Mouse (Mus musculus) embryonic facial prominence, embryonic 15.5 days (tissue): ENCODE measurements around the gene Mrgprb4. TPM values are rescaled to one million over a fixed set of nuclear protein-coding genes. Genes with fewer than 3 reads are reported as not detected.

Experiments used
- ATAC-seq: fragments of 200-750 bp; cut with Nextera tagmentation; 2 replicates; pipeline ENCODE4 v1.8.0; 2017; ENCODE audit warnings: low read depth, moderate TSS enrichment; ENCODE audit not compliant: insufficient number of reproducible peaks, low FRiP score, low TSS enrichment
- H3K27ac ChIP-seq: fragments of 300-500 bp; sonication (generic); replicated peaks from 2 replicates; pipeline ENCODE4 v1.5.1; 2015; ENCODE audit warnings: mild to moderate bottlenecking, inconsistent platforms
- H3K27me3 ChIP-seq: fragments of 300-500 bp; sonication (generic); 2 replicates; pipeline ENCODE4 v1.6.1; 2015; ENCODE audit warnings: inconsistent platforms
- H3K36me3 ChIP-seq: fragments of 300-500 bp; sonication (generic); 2 replicates; pipeline ENCODE4 v1.6.1; 2015; ENCODE audit warnings: mild to moderate bottlenecking, inconsistent platforms
- H3K4me1 ChIP-seq: fragments of 300-500 bp; sonication (generic); 2 replicates; pipeline ENCODE4 v1.6.1; 2015; ENCODE audit warnings: inconsistent platforms
- H3K4me2 ChIP-seq: fragments of 300-500 bp; sonication (generic); replicated peaks from 2 replicates; pipeline ENCODE4 v1.6.1; 2015; ENCODE audit warnings: mild to moderate bottlenecking, inconsistent platforms
- H3K4me3 ChIP-seq: fragments of 300-500 bp; sonication (generic); replicated peaks from 2 replicates; pipeline ENCODE4 v1.5.1; 2015; ENCODE audit warnings: mild to moderate bottlenecking, inconsistent platforms
- H3K9ac ChIP-seq: fragments of 300-500 bp; sonication (generic); 2 replicates; pipeline ENCODE4 v1.6.1; 2015; ENCODE audit warnings: inconsistent platforms
- H3K9me3 ChIP-seq: fragments of 300-500 bp; sonication (generic); replicated peaks from 2 replicates; pipeline ENCODE4 v1.6.1; 2016; ENCODE audit warnings: inconsistent platforms
- WGBS: fragments of 180-500 bp; shearing (Covaris S2); methylation state at CpG from one replicate; pipeline ENCODE4 v1.1.7; 2015; 5-methylcytosine and 5-hydroxymethylcytosine counted together
- polyA plus RNA-seq: library from polyadenylated mRNA; unstranded; fragments of >200 nt; fragmentation: Nextera tagmentation; extraction: Ambion mirVana; gene quantifications from 2 replicates; pipeline ENCODE4 v1.2.1, GENCODE M21; 2015

The Mrgprb4 gene
- polyA plus RNA-seq: not detected in 2 replicates

GRCm38 (mm10) chr7:48199188-48199587 lies at the start of gene Mrgprb4:
Mrgprb4 (minus strand) TSS chr7:48199288.
- H3K4me3 ChIP-seq: no peak within 1 kb of the TSS
- H3K9ac ChIP-seq: no peak within 1 kb of the TSS
- no peak within 1 kb of the TSS for H3K4me2 ChIP-seq
- ATAC-seq: no peak
- no peaks in the 10 kb centered on the region for H3K4me1 ChIP-seq
- H3K27ac ChIP-seq: no peak within 1 kb of the TSS
- no peaks in the 10 kb centered on the region for H3K27me3 ChIP-seq
- no peaks in the 10 kb centered on the region for H3K36me3 ChIP-seq
- 0 out of 2 replicates have a peak, but pooled peaks cover 3% of the 10 kb centered on the region for H3K9me3 ChIP-seq
- 83% methylated on average over 3 of the region's 3 CpGs for WGBS

DNA sequence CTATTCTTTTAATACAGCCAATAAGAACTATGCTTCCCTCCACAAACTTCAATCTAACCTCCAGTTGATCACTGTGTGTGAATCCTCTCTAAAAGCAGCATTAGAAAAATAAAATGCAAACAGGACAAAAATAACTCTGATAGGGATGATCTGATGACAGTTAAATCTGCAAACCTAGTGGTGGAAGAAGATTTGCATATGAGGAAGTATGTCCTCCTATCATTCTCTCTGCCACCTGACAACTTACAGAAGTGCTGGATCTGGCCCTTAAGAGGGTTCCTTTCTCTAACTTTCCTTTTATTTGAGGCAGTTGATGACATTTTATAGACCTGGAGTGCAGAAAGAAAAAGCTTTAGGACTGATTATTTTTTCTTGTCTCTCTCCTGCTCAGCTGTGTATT lies 27.0 kb upstream of the Mrgprb4 start:
- H3K4me1 ChIP-seq: no peaks in the 10 kb centered on the region
- no peaks in the 10 kb centered on the region for H3K36me3 ChIP-seq
- no peaks in the 10 kb centered on the region for H3K27me3 ChIP-seq
- H3K9ac ChIP-seq: no peak overlapping the region
- ATAC-seq: no peak
- no peak overlapping the region for H3K27ac ChIP-seq
- H3K4me2 ChIP-seq: no peak overlapping the region
- no peaks in the 10 kb centered on the region for H3K9me3 ChIP-seq
- no peak overlapping the region for H3K4me3 ChIP-seq

- 74% methylated on average over 5 of the region's 5 CpGs for WGBS
- H3K27me3 ChIP-seq: no peaks in the 10 kb centered on the region
- no peaks in the 10 kb centered on the region for H3K4me1 ChIP-seq
- no peaks in the 10 kb centered on the region for H3K36me3 ChIP-seq
- H3K27ac ChIP-seq: no peak overlapping the region
- no peak overlapping the region for H3K4me2 ChIP-seq
- ATAC-seq: no peak
- H3K4me3 ChIP-seq: no peak overlapping the region
- H3K9me3 ChIP-seq: no peaks in the 10 kb centered on the region
- no peak overlapping the region for H3K9ac ChIP-seq
Measured at GRCm38 (mm10) chr7:48225065-48225464, 26.0 kb upstream of the Mrgprb4 start.

GRCm38 (mm10) chr7:48168919-48169318 lies 30.2 kb downstream of the Mrgprb4 start, which contains the start of gene Mrgprb5:
Mrgprb5 (minus strand) TSS chr7:48169019.
- WGBS: 66% methylated on average over 2 of the region's 2 CpGs
- no peak within 1 kb of the TSS for H3K4me2 ChIP-seq
- ATAC-seq: no peak
- H3K9ac ChIP-seq: no peak within 1 kb of the TSS
- H3K36me3 ChIP-seq: no peaks in the 10 kb centered on the region
- no peak within 1 kb of the TSS for H3K4me3 ChIP-seq
- H3K9me3 ChIP-seq: no peaks in the 10 kb centered on the region
- H3K4me1 ChIP-seq: no peaks in the 10 kb centered on the region
- H3K27ac ChIP-seq: no peak within 1 kb of the TSS
- no peaks in the 10 kb centered on the region for H3K27me3 ChIP-seq

DNA sequence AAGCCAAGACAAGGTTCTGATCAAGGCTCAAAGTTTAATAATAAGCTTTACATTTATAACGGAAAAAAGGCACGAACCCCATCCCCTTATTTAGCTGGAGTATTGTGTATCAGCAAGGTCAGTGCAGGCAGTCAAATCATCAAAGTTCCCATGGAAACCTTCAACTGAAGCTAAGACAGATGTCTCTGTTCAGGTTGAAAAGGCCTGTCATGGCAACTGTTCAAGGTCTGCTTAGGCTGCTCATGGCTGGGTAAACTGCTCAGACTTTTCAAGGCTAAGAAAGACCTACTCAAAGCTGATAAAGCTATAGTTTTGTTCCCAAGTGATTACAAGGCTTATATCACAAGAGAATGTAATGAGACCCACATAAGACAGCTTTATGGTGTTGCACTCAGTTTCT lies 31.6 kb downstream of the Mrgprb4 start:
- 70% methylated on average over 2 of the region's 2 CpGs for WGBS
- Histone ChIP-seq H3K4me1 (no peaks in the 10 kb centered on the region), H3K27ac (no peak overlapping the region), H3K4me3 (no peak overlapping the region), H3K27me3 (no peaks in the 10 kb centered on the region), H3K36me3 (no peaks in the 10 kb centered on the region), H3K9me3 (no peaks in the 10 kb centered on the region), H3K9ac (no peak overlapping the region), H3K4me2 (no peak overlapping the region)
- ATAC-seq: no peak

Other genes with a start within 250 kb of the Mrgprb4 start
- not detected in 2 replicates for gene Mrgpra4, start 217.2 kb downstream of the Mrgprb4 start, polyA plus RNA-seq
- not detected in 2 replicates for gene Mrgprx1, start 171.7 kb downstream of the Mrgprb4 start, polyA plus RNA-seq
- not detected in 2 replicates for gene Mrgprb5, start 30.3 kb downstream of the Mrgprb4 start, polyA plus RNA-seq
- 0.19 TPM in 1 of 2 replicates, not detected in the other for gene Mrgprb8, start 189.2 kb upstream of the Mrgprb4 start, polyA plus RNA-seq